Mouse (Mus musculus) embryonic fibroblast, embryonic 13.5 days (primary cell): Measurements from ENCODE around the gene Pgm5.

Experiments
- CTCF ChIP-seq: IDR thresholded peaks from 2 replicates; pipeline ENCODE4 v1.5.1; 2011; ENCODE audit warnings: mild to moderate bottlenecking, control low read depth, low read length, moderate library complexity, borderline replicate concordance; ENCODE audit not compliant: insufficient read depth
- POLR2A ChIP-seq: IDR thresholded peaks from 2 replicates; pipeline ENCODE4 v1.6.1; 2011; ENCODE audit warnings: low read depth, mild to moderate bottlenecking, control low read depth, low read length, moderate library complexity

- TF ChIP-seq POLR2A (no peak), CTCF (no peak)
Observed at GRCm38 (mm10) chr19:24718021-24718420, 143.6 kb downstream of the Pgm5 start.
